Mouse (Mus musculus): ENCODE results near the gene Gm5447.

Gene Gm5447

GRCm38 (mm10) chr13:30973501-30974246 lies at the start of gene Gm5447, which contains the start of gene Exoc2:
Gm5447 (plus strand) TSS chr13:30974204.
Exoc2 (minus strand) TSS chr13:30974093.
- peak; percentile 86 for DNase-seq (ENCODE audit: low spot score)

- DNase-seq (ENCODE audit: low spot score): no peak
Observed at GRCm38 (mm10) chr13:30924269-30924668, 49.7 kb upstream of the Gm5447 start.

- DNase-seq (ENCODE audit: low spot score): no peak
Observed at GRCm38 (mm10) chr13:30929119-30929518, 44.9 kb upstream of the Gm5447 start.

- no peak for DNase-seq (ENCODE audit: low spot score)
Observed at GRCm38 (mm10) chr13:30931613-30932012, 42.4 kb upstream of the Gm5447 start.

GRCm38 (mm10) chr13:30932972-30933371 lies 41.0 kb upstream of the Gm5447 start:
- no peak for DNase-seq (ENCODE audit: low spot score)

GRCm38 (mm10) chr13:30945788-30946187 lies 28.2 kb upstream of the Gm5447 start:
- no peak for DNase-seq (ENCODE audit: low spot score)

GRCm38 (mm10) chr13:30947129-30947528 lies 26.9 kb upstream of the Gm5447 start:
- DNase-seq (ENCODE audit: low spot score): no peak

GRCm38 (mm10) chr13:30947540-30947939 lies 26.5 kb upstream of the Gm5447 start, which contains the start of gene Hus1b:
Hus1b (minus strand) TSS chr13:30947759.
- DNase-seq (ENCODE audit: low spot score): no peak

GRCm38 (mm10) chr13:30949181-30949580 lies 24.8 kb upstream of the Gm5447 start:
- DNase-seq (ENCODE audit: low spot score): no peak

GRCm38 (mm10) chr13:30952044-30952443 lies 22.0 kb upstream of the Gm5447 start:
- no peak for DNase-seq (ENCODE audit: low spot score)

GRCm38 (mm10) chr13:30953580-30953979 lies 20.4 kb upstream of the Gm5447 start:
- DNase-seq (ENCODE audit: low spot score): no peak

- DNase-seq (ENCODE audit: low spot score): no peak
Observed at GRCm38 (mm10) chr13:30960714-30961113, 13.3 kb upstream of the Gm5447 start.

- no peak for DNase-seq (ENCODE audit: low spot score)
Observed at GRCm38 (mm10) chr13:30961932-30962331, 12.1 kb upstream of the Gm5447 start.

GRCm38 (mm10) chr13:30966507-30966911 lies 7.5 kb upstream of the Gm5447 start:
- DNase-seq (ENCODE audit: low spot score): peak; percentile 71

- DNase-seq (ENCODE audit: low spot score): no peak
Observed at GRCm38 (mm10) chr13:30968311-30968710, 5.7 kb upstream of the Gm5447 start.

GRCm38 (mm10) chr13:30971047-30971446 lies 3.0 kb upstream of the Gm5447 start:
- no peak for DNase-seq (ENCODE audit: low spot score)

- no peak for DNase-seq (ENCODE audit: low spot score)
Observed at GRCm38 (mm10) chr13:30972102-30972501, 1.9 kb upstream of the Gm5447 start.

- DNase-seq (ENCODE audit: low spot score): peak; percentile 20
Observed at GRCm38 (mm10) chr13:30974247-30974630, 235 bp downstream of the Gm5447 start.

GRCm38 (mm10) chr13:30976536-30977084 lies 2.6 kb downstream of the Gm5447 start:
- no peak for DNase-seq (ENCODE audit: low spot score)

GRCm38 (mm10) chr13:30978224-30978623 lies 4.2 kb downstream of the Gm5447 start:
- no peak for DNase-seq (ENCODE audit: low spot score)

- peak; percentile 47 for DNase-seq (ENCODE audit: low spot score)
Observed at GRCm38 (mm10) chr13:30981666-30982065, 7.7 kb downstream of the Gm5447 start.

- no peak for DNase-seq (ENCODE audit: low spot score)
Observed at GRCm38 (mm10) chr13:30985275-30985597, 11.2 kb downstream of the Gm5447 start.

- peak; percentile 63 for DNase-seq (ENCODE audit: low spot score)
Observed at GRCm38 (mm10) chr13:30985598-30986466, 11.8 kb downstream of the Gm5447 start.

Data from retina, embryonic 14.5 days (tissue).